Comparison of ENCODE assay signal across 28 mouse cellular contexts in genomic region chr4:53770958-53771735, GRCm38 (mm10). TPM values are rescaled to one million over a fixed set of nuclear protein-coding genes. Genes with fewer than 3 reads are reported as not detected.
DNase-seq lines count a peak whose midpoint lies in the region; ATAC-seq lines count a peak whose summit lies in the region.
"Had no signal": no experiment of that assay in that cellular context is flagged by ENCODE, and none has a peak within 500 bp of the region (broad histone marks: within the 10 kb centered on the region; RNA-seq: fewer than 3 reads in every experiment).

No protein-coding gene starts in this region.

- peaks cover 4% of the 10 kb centered on the region; the same call in 1 of the 2 replicates for H3K27me3 ChIP-seq in hindbrain, embryonic 12.5 days
- H3K27me3 ChIP-seq in hindbrain, embryonic 16.5 days (replicated peaks; ENCODE audit: control insufficient read depth, insufficient read depth, low read length) = no peaks in the 10 kb centered on the region; the same call in 1 of the 2 replicates
- peaks cover 16% of the 10 kb centered on the region for H3K27me3 ChIP-seq in midbrain, embryonic 11.5 days (ENCODE audit: control insufficient read depth, insufficient read depth, low read length)
- H3K27me3 ChIP-seq in midbrain, embryonic 16.5 days (ENCODE audit: control insufficient read depth, insufficient read depth, low read depth, low read length) = no peaks in the 10 kb centered on the region

- 27% methylated on average over 6 of the region's 6 CpGs for WGBS in hindbrain, embryonic 12.5 days
- WGBS in hindbrain, embryonic 16.5 days = 33% methylated on average over 6 of the region's 6 CpGs
- 8% methylated on average over 6 of the region's 6 CpGs for WGBS in midbrain, embryonic 11.5 days
- WGBS in midbrain, embryonic 16.5 days = 15% methylated on average over 6 of the region's 6 CpGs

- H3K36me3 ChIP-seq in hindbrain, embryonic 12.5 days = 0 out of 2 replicates have a peak, but pooled peaks cover 4% of the 10 kb centered on the region
- H3K36me3 ChIP-seq in hindbrain, embryonic 16.5 days (ENCODE audit: control insufficient read depth, insufficient read depth, low read length) = no peaks in the 10 kb centered on the region; the same call in 1 of the 2 replicates
- no peaks in the 10 kb centered on the region for H3K36me3 ChIP-seq in midbrain, embryonic 11.5 days (ENCODE audit: control insufficient read depth, insufficient read depth, low read length)
- no peaks in the 10 kb centered on the region for H3K36me3 ChIP-seq in midbrain, embryonic 16.5 days (ENCODE audit: control insufficient read depth, insufficient read depth, low read length)
- H3K36me3 ChIP-seq: liver, embryonic 12.5 days had no signal

- H3K4me3 ChIP-seq in hindbrain, embryonic 12.5 days = no peak overlapping the region
- no peak overlapping the region for H3K4me3 ChIP-seq in hindbrain, embryonic 16.5 days (ENCODE audit: low read length)
- H3K4me3 ChIP-seq in midbrain, embryonic 11.5 days (ENCODE audit: low read depth, low read length) = no peak overlapping the region
- H3K4me3 ChIP-seq in midbrain, embryonic 16.5 days (ENCODE audit: low read depth, low read length) = no peak overlapping the region
- H3K4me3 ChIP-seq: embryonic facial prominence, embryonic 12.5 days; gastrocnemius, adult 2 months; heart, adult 2 months; limb, embryonic 13.5 days; liver, embryonic 12.5 days had no signal

- no peak overlapping the region for H3K4me2 ChIP-seq in hindbrain, embryonic 12.5 days (replicated peaks)
- H3K4me2 ChIP-seq in hindbrain, embryonic 16.5 days (ENCODE audit: low read length) = no peak overlapping the region
- H3K4me2 ChIP-seq in midbrain, embryonic 11.5 days = no peak overlapping the region
- no peak overlapping the region for H3K4me2 ChIP-seq in midbrain, embryonic 16.5 days (ENCODE audit: low read length)
- H3K4me2 ChIP-seq: embryonic facial prominence, embryonic 12.5 days; limb, embryonic 13.5 days; liver, embryonic 12.5 days had no signal

- peak; percentile 32 for ATAC-seq in hindbrain, embryonic 12.5 days (ENCODE audit: low FRiP score)
- ATAC-seq in hindbrain, embryonic 16.5 days = no peak
- peak; percentile 76 for ATAC-seq in midbrain, embryonic 11.5 days (ENCODE audit: low FRiP score)
- peak; percentile 61 for ATAC-seq in midbrain, embryonic 16.5 days
- ATAC-seq: forebrain, embryonic 14.5 days; inflammation-experienced regulatory T-cells, adult 6 months; liver, embryonic 12.5 days; liver, postnatal 0 days had no signal

- no peak overlapping the region for H3K9ac ChIP-seq in hindbrain, embryonic 12.5 days
- H3K9ac ChIP-seq in hindbrain, embryonic 16.5 days (ENCODE audit: low read depth, low read length) = no peak overlapping the region
- no peak overlapping the region for H3K9ac ChIP-seq in midbrain, embryonic 11.5 days (ENCODE audit: low read length)
- H3K9ac ChIP-seq in midbrain, embryonic 16.5 days (ENCODE audit: low read depth, low read length) = no peak overlapping the region
- H3K9ac ChIP-seq: embryonic facial prominence, embryonic 12.5 days; limb, embryonic 13.5 days; liver, embryonic 12.5 days; liver, postnatal 0 days had no signal

- H3K4me1 ChIP-seq in hindbrain, embryonic 12.5 days = peaks cover 6% of the 10 kb centered on the region
- H3K4me1 ChIP-seq in hindbrain, embryonic 16.5 days (ENCODE audit: control insufficient read depth, insufficient read depth, low read depth, low read length) = no peaks in the 10 kb centered on the region
- H3K4me1 ChIP-seq in midbrain, embryonic 11.5 days (ENCODE audit: control insufficient read depth, insufficient read depth, low read length) = peaks cover 21% of the 10 kb centered on the region
- H3K4me1 ChIP-seq in midbrain, embryonic 16.5 days (ENCODE audit: control insufficient read depth, insufficient read depth, low read length) = peaks cover 13% of the 10 kb centered on the region
- H3K4me1 ChIP-seq: embryonic facial prominence, embryonic 12.5 days; liver, embryonic 12.5 days had no signal

- no peaks in the 10 kb centered on the region for H3K9me3 ChIP-seq in hindbrain, embryonic 12.5 days (replicated peaks)
- no peaks in the 10 kb centered on the region for H3K9me3 ChIP-seq in hindbrain, embryonic 16.5 days (ENCODE audit: control insufficient read depth, low read length)
- H3K9me3 ChIP-seq in midbrain, embryonic 11.5 days (ENCODE audit: control insufficient read depth, low read length) = no peaks in the 10 kb centered on the region
- H3K9me3 ChIP-seq in midbrain, embryonic 16.5 days (replicated peaks; ENCODE audit: control insufficient read depth, low read length, poor library complexity, severe bottlenecking) = no peaks in the 10 kb centered on the region
- H3K9me3 ChIP-seq: embryonic facial prominence, embryonic 12.5 days; limb, embryonic 13.5 days; liver, embryonic 12.5 days had no signal

- no peak overlapping the region for H3K27ac ChIP-seq in hindbrain, embryonic 12.5 days
- no peak overlapping the region for H3K27ac ChIP-seq in hindbrain, embryonic 16.5 days (ENCODE audit: low read depth, low read length)
- H3K27ac ChIP-seq in midbrain, embryonic 11.5 days (ENCODE audit: low read depth, low read length) = no peak overlapping the region; the same call in 1 of the 2 replicates
- H3K27ac ChIP-seq in midbrain, embryonic 16.5 days (ENCODE audit: low read length) = no peak overlapping the region
- H3K27ac ChIP-seq: embryonic facial prominence, embryonic 12.5 days; gastrocnemius, adult 2 months; heart, adult 2 months; limb, embryonic 13.5 days; liver, embryonic 12.5 days had no signal

- DNase-seq in R1 (ENCODE audit: low read depth, low spot score) = peak; percentile 18
- DNase-seq in midbrain, embryonic 11.5 days (ENCODE audit: low spot score, missing footprints) = no peak
- no peak for DNase-seq in right cerebral cortex, postnatal 10 days (ENCODE audit: low spot score in 2 of 2)
- no peak for DNase-seq in thymus, postnatal 25 days
- no peak for DNase-seq in ovary, postnatal 36 days (ENCODE audit: low spot score)
- DNase-seq: adrenal gland, postnatal 10 days; cerebellum, adult 11-12 months; cerebellum, adult 9-11 months; embryo, embryonic 11 days; gastrocnemius, adult 2 months; gastrocnemius, postnatal 36 days; heart, adult 2 months; kidney, adult 8-10 months; kidney, postnatal 10 days; liver, postnatal 0 days; lung, postnatal 36 days; retina, postnatal 1 day; spleen, adult 18-20 months; thymus, postnatal 14 days had no signal

RNA-seq across cellular contexts. Expression of gene Tal2, which starts 8.4 kb away (rescaled TPM):
- polyA plus RNA-seq in hindbrain, embryonic 12.5 days (2016; fragmentation: Nextera tagmentation; extraction: Ambion mirVana) = 1.1 TPM in 2 replicates
- 0.24 and 0.37 TPM in 2 replicates for polyA plus RNA-seq in hindbrain, embryonic 16.5 days (2015; fragmentation: Nextera tagmentation; extraction: Ambion mirVana)
- 44.9 and 45.9 TPM in 2 replicates for polyA plus RNA-seq in midbrain, embryonic 11.5 days (2014; fragmentation: Nextera tagmentation; extraction: Ambion mirVana)
- 2.0 and 2.3 TPM in 2 replicates for polyA plus RNA-seq in midbrain, embryonic 16.5 days (2015; fragmentation: Nextera tagmentation; extraction: Ambion mirVana)
- polyA plus RNA-seq: inflammation-experienced regulatory T-cells, adult 6 months; large intestine, adult 2 months; liver, embryonic 12.5 days; liver, postnatal 0 days had no signal

RNA-seq across cellular contexts. Expression of gene Tmem38b, which starts 54.7 kb away (rescaled TPM):
- polyA plus RNA-seq in hindbrain, embryonic 12.5 days (2016; fragmentation: Nextera tagmentation; extraction: Ambion mirVana) = 6.9 and 8.0 TPM in 2 replicates
- 6.1 and 6.9 TPM in 2 replicates for polyA plus RNA-seq in hindbrain, embryonic 16.5 days (2015; fragmentation: Nextera tagmentation; extraction: Ambion mirVana)
- 13.0 and 13.5 TPM in 2 replicates for polyA plus RNA-seq in midbrain, embryonic 11.5 days (2014; fragmentation: Nextera tagmentation; extraction: Ambion mirVana)
- polyA plus RNA-seq in midbrain, embryonic 16.5 days (2015; fragmentation: Nextera tagmentation; extraction: Ambion mirVana) = 7.7 and 8.3 TPM in 2 replicates

RNA-seq across cellular contexts. Expression of gene Fktn, which starts 57.3 kb away (rescaled TPM):
- 18.5 and 20.9 TPM in 2 replicates for polyA plus RNA-seq in hindbrain, embryonic 12.5 days (2016; fragmentation: Nextera tagmentation; extraction: Ambion mirVana)
- 25.3 and 28.7 TPM in 2 replicates for polyA plus RNA-seq in hindbrain, embryonic 16.5 days (2015; fragmentation: Nextera tagmentation; extraction: Ambion mirVana)
- 21.1 and 23.6 TPM in 2 replicates for polyA plus RNA-seq in midbrain, embryonic 11.5 days (2014; fragmentation: Nextera tagmentation; extraction: Ambion mirVana)
- polyA plus RNA-seq in midbrain, embryonic 16.5 days (2015; fragmentation: Nextera tagmentation; extraction: Ambion mirVana) = 25.9 and 27.0 TPM in 2 replicates

Comparison
In these comparisons a context has a peak if more than half of its experiments do, and no peak if none do; other contexts are left out.
1. RNA of gene Tal2, which starts 8.4 kb away (polyA plus RNA-seq): 44.9 to 45.9 TPM in midbrain, embryonic 11.5 days; 2.0 to 2.3 TPM in midbrain, embryonic 16.5 days, 1.1 TPM in hindbrain, embryonic 12.5 days and 0.24 to 0.37 TPM in hindbrain, embryonic 16.5 days; every median in the first group is over 10 times any median in the second.